Mouse (Mus musculus) ES-E14 (cell line): ENCODE measurements around the gene Zfp526. TPM values are rescaled to one million over a fixed set of nuclear protein-coding genes. Genes with fewer than 3 reads are reported as not detected.
"Not testable (repeated sequence)": the region's sequence is repeated elsewhere in the genome, so short reads cannot be mapped to it uniquely, and the experiment has no call there.

Experiments used
- DNase-seq: peaks from one replicate; pipeline ENCODE4 v3.0.0-alpha.2; 2013; ENCODE audit warnings: low read depth, low spot score
- H3K27ac ChIP-seq: 2 replicates; pipeline ENCODE4 v1.5.1; 2012; ENCODE audit warnings: low read depth, mild to moderate bottlenecking, low read length, moderate library complexity, mixed read lengths; ENCODE audit not compliant: poor library complexity, insufficient read depth, severe bottlenecking
- H3K36me3 ChIP-seq: 2 replicates; pipeline ENCODE4 v1.6.1; 2012; ENCODE audit warnings: mild to moderate bottlenecking, low read length, moderate library complexity, mixed read lengths; ENCODE audit not compliant: control insufficient read depth, poor library complexity, insufficient read depth, severe bottlenecking
- H3K4me1 ChIP-seq, 2 experiments: fragments of 150-350 bp in 1 of 2; sonication (generic) in 1 of 2; 2 replicates each; pipeline ENCODE4 v1.6.1; 2012; ENCODE audit warnings: low read length in 2 of 2, mild to moderate bottlenecking in 1 of 2, mixed read lengths in 1 of 2; ENCODE audit not compliant: control insufficient read depth in 2 of 2, insufficient read depth in 2 of 2, poor library complexity in 1 of 2
- H3K4me3 ChIP-seq, 2 experiments: fragments of 150-350 bp in 1 of 2; sonication (generic) in 1 of 2; 2 replicates each; pipeline ENCODE4 v1.5.1; 2012; ENCODE audit warnings: low read length in 2 of 2, low read depth in 1 of 2, mild to moderate bottlenecking in 1 of 2, mixed read lengths in 1 of 2; ENCODE audit not compliant: insufficient read depth in 1 of 2, poor library complexity in 1 of 2, severe bottlenecking in 1 of 2
- H3K9ac ChIP-seq: 2 replicates; pipeline ENCODE4 v1.6.1; 2012; ENCODE audit warnings: low read depth, mild to moderate bottlenecking, low read length, mixed read lengths; ENCODE audit not compliant: poor library complexity, insufficient read depth, severe bottlenecking
- H3K9me3 ChIP-seq: fragments of 150-350 bp; sonication (generic); 2 replicates; pipeline ENCODE4 v1.6.1; 2012; ENCODE audit warnings: low read depth, mild to moderate bottlenecking, low read length; ENCODE audit not compliant: control insufficient read depth, insufficient read depth
- CHD2 ChIP-seq: IDR thresholded peaks from 2 replicates; pipeline ENCODE4 v1.6.1; 2014; ENCODE audit warnings: mild to moderate bottlenecking, low read depth, low read length, inconsistent platforms
- HCFC1 ChIP-seq: IDR thresholded peaks from 2 replicates; pipeline ENCODE4 v1.6.1; 2012; ENCODE audit warnings: low read length, inconsistent platforms, borderline replicate concordance; ENCODE audit not compliant: insufficient read depth
- MAFK ChIP-seq: IDR thresholded peaks from 2 replicates; pipeline ENCODE4 v1.6.1; 2014; ENCODE audit warnings: mild to moderate bottlenecking, low read depth, low read length, inconsistent platforms; ENCODE audit not compliant: insufficient read depth
- ZC3H11A ChIP-seq: IDR thresholded peaks from 2 replicates; pipeline ENCODE4 v1.6.1; 2012; ENCODE audit warnings: low read depth, mild to moderate bottlenecking, inconsistent platforms, low read length, borderline replicate concordance
- ZNF384 ChIP-seq: IDR thresholded peaks from 2 replicates; pipeline ENCODE4 v1.6.1; 2012; ENCODE audit warnings: low read depth, low read length, inconsistent platforms
- in situ Hi-C, 2 experiments: fragments of 600-800 bp; cut with MboI; formaldehyde crosslinking; loops; one replicate each; pipeline ENCODE4 v1.15.1; 2025; ENCODE audit warnings: low sequenced_read_pairs in 2 of 2, inconsistent platforms in 1 of 2; ENCODE audit not compliant: unreplicated experiment in 2 of 2
- total RNA-seq: library from RNA; depleted of rRNA; stranded (reverse); fragments of 300-350 nt; gene quantifications from 2 replicates; pipeline ENCODE4 v1.2.3, GENCODE M21; 2012

Gene Zfp526
- total RNA-seq, 1 experiment = 5.0 TPM

DNA sequence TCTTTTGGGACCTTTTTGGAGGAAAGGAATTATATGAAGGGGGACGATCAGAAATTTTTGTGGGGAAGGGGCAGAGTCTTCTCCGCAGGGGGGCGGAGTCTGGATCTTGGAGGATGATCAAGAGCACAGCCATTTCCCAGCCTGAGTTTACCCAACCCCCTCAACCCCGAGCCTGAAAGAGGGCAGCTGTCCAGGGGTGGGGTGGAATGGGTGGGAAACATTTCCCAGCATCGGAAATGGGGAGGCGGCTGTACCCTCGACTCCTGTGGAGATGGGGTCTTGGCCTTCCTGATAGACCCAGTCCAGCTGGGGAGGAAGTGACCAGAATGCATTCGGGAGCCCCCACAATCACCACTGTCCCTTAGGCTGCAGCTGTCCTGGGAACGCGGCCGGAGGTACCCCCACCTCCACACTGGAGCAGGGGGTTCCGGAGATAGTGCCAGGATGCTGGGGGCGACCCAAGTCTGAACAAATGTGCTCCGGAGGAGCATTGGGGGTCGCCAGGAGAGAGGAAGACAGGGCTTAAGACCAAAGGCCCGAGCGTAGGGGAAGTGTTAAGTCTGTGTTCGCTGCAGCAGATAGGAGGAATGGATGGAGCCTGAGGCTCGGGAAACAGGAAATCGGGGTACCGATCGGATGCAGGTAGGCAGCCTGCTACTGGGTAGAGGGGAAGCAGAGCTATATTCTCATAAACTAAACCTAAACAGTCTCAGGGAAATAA, 30.0 kb downstream of the Zfp526 start:
- Histone ChIP-seq H3K27ac (peak overlapping the region; percentile 80; the same call in 1 of the 2 replicates), H3K36me3 (peaks cover 7% of the 10 kb centered on the region), H3K4me3 (peak overlapping the region; percentile 92 to 98), H3K9ac (peak overlapping the region; percentile 60; the same call in 1 of the 2 replicates), H3K4me1 (peaks cover 0 to 15% of the 10 kb centered on the region in 2 experiments), H3K9me3 (no peaks in the 10 kb centered on the region)
- DNase-seq = peak; percentile 66
- in situ Hi-C loops = no loop called here
- no peak for TF ChIP-seq ZNF384
- TF ChIP-seq HCFC1 = no peak
- TF ChIP-seq MAFK = no peak
- TF ChIP-seq ZC3H11A = no peak

DNA sequence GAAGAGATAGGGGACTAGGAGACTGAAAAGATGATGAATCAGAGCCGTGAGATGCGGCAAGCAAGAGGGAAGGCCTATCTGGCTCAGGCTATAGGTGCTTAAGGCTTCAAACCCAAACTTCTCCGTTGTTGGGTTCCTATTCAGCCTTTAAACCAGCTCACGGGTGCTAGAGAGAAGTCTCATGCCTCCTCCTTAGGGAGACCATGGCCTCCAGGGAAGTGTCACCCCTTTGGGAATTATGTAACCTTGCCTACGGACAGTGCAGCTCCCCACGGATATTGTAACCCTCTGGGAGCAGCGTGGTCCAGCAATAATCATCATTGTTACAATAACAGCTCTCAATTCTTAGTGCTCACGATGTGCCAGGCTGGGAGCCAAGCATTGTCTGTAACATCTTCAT, 30.6 kb downstream of the Zfp526 start:
- in situ Hi-C loops = no loop called here
- peak overlapping the region; percentile 80; the same call in 1 of the 2 replicates for H3K27ac ChIP-seq

DNA sequence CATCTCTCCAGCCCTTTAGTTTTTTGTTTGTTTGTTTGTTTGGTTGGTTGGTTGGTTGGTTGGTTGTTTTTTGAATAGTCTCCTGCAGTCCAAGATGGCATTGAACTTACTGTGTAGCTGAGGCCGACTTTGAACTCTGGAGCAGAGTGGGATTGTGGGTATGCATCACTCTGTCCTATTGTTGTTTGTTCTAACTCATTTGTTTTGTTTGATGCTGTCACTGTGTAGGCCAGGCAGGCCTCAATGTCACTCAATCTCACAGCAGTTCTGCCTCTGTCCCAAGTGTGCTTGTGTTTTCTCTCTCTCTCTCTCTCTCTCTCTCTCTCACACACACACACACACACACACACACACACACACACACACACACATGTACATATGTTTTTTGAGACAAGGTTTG, 40.7 kb downstream of the Zfp526 start:
- H3K4me1 ChIP-seq = peaks cover 17 to 19% of the 10 kb centered on the region in 2 experiments
- peak overlapping the region; percentile 47; the same call in 1 of the 2 replicates for H3K27ac ChIP-seq
- no peaks in the 10 kb centered on the region for H3K9me3 ChIP-seq
- DNase-seq = no peak
- in situ Hi-C loops = no loop called here
- TF ChIP-seq ZC3H11A = no peak
- no peak for TF ChIP-seq CHD2
- TF ChIP-seq ZNF384 = no peak
- no peak for TF ChIP-seq MAFK
- no peak for TF ChIP-seq HCFC1
- no peak overlapping the region for H3K4me3 ChIP-seq
- H3K9ac ChIP-seq = no peak overlapping the region
- H3K36me3 ChIP-seq = no peaks in the 10 kb centered on the region

More for the DNA sequence above, 30.6 kb downstream of the Zfp526 start:
- Histone ChIP-seq H3K36me3 (peaks cover 3% of the 10 kb centered on the region; the same call in 1 of the 2 replicates), H3K4me3 (peak overlapping the region; percentile 92 to 98), H3K4me1 (peaks cover 0 to 13% of the 10 kb centered on the region in 2 experiments), H3K9ac (peak overlapping the region; percentile 60; the same call in 1 of the 2 replicates), H3K9me3 (no peaks in the 10 kb centered on the region)
- no peak for DNase-seq
- TF ChIP-seq ZC3H11A = no peak
- TF ChIP-seq MAFK = no peak
- no peak for TF ChIP-seq ZNF384
- TF ChIP-seq CHD2 = no peak
- TF ChIP-seq HCFC1 = no peak

DNA sequence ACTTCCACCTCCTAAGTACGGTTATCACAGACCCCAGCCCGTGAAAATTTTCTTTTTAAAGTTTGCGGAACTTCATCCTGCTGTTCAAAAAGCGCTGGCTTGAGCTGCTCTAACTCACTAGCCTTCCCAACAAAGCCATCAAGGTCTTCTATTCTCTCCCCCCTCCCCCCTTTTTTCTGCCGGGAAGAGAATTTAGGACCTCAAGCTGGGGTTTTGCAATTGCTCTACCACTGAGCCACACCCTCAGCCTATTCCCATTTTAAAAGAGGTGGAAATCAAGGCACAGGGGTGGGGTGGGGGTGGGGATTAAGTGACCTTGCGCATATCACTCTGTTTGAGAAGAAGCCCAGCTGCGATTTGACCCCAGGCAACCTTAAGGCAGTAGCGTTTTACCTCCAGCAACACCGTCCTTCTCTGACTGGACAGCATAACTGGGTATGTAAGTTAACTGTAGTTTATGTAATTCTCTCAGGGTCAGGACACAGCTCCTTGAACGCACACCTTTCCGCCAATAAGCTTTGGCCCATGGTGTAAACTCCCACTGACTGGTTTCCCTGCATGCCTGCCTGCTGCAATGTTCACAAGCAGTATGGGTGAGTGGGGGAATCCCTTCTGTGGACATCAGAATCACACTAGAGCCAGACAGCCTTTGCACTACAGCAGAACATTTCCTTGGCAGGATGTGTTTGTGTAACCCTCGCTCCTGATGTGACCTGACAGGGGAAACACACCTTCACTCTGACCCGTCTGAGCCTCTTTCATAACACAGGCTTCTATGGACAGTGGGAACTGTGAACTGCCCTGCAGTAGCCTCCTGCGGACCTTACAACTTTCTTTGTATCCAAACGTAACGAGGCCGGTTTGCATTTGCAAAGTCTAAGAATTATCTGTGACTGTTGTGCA, 43.0 kb downstream of the Zfp526 start:
- peak; percentile 82 for DNase-seq
- in situ Hi-C loops = no loop called here
- Histone ChIP-seq H3K9me3 (no peaks in the 10 kb centered on the region), H3K27ac (peak overlapping the region; percentile 86), H3K9ac (peak overlapping the region; percentile 63), H3K4me1 (peaks cover 19 to 24% of the 10 kb centered on the region in 2 experiments), H3K36me3 (no peaks in the 10 kb centered on the region), H3K4me3 (peak overlapping the region in 1 of 2 experiments; percentile 26; a peak in 2 of 4 replicates)
- TF ChIP-seq MAFK = no peak
- 0 out of 2 replicates have a peak, but pooled peaks have one; percentile 36 for TF ChIP-seq CHD2

DNA sequence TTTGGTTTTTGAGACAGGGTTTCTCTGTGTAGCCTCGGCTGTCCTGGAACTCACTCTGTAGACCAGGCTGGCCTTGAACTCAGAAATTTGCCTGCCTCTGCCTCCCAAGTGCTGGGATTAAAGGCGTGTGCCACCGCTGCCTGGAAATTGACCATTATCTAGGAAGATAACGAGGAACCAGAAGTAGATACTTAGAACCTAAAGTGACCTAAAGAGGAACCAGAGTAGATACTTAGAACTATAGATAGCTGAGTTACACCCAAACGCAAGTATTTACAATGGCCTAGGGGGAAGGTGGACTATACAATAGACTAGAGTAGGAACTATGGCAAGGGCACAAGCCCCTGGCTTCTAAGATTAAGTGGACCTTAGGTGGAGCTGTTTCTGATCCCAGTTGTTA, 44.5 kb downstream of the Zfp526 start:
- H3K4me3 ChIP-seq, H3K36me3 ChIP-seq, H3K27ac ChIP-seq, H3K9me3 ChIP-seq, in situ Hi-C loops, DNase-seq, H3K9ac ChIP-seq: not testable (repeated sequence)
- peaks cover 19 to 34% of the 10 kb centered on the region in 2 experiments for H3K4me1 ChIP-seq
